Mouse (Mus musculus) cortical plate, adult 2 months (tissue): Measurements from ENCODE around the gene Zcrb1.

Experiments used
- CTCF ChIP-seq: fragments of 200-500 bp; IDR thresholded peaks from 2 replicates; pipeline ENCODE4 v1.5.1; 2011; ENCODE audit warnings: mild to moderate bottlenecking, control low read depth, low read length; ENCODE audit not compliant: insufficient read depth; ENCODE audit errors: extremely low read depth
- POLR2A ChIP-seq: fragments of 200-500 bp; IDR thresholded peaks from 2 replicates; pipeline ENCODE4 v1.6.1; 2011; ENCODE audit warnings: mild to moderate bottlenecking, low read length, control low read depth; ENCODE audit not compliant: insufficient read depth; ENCODE audit errors: extremely low read depth

- no peak for TF ChIP-seq POLR2A
- TF ChIP-seq CTCF = no peak
These were observed 61.5 kb downstream of the Zcrb1 start for GRCm38 (mm10) chr15:93336658-93336924.
